Mouse (Mus musculus) stomach, embryonic 16.5 days (tissue): ENCODE results near the gene Igf1. TPM values are rescaled to one million over a fixed set of nuclear protein-coding genes. Genes with fewer than 3 reads are reported as not detected.

Experiments used
- ATAC-seq: fragments of 200-750 bp; cut with Nextera tagmentation; 2 replicates; pipeline ENCODE4 v1.8.0; 2017; ENCODE audit warnings: moderate number of reproducible peaks, moderate TSS enrichment; ENCODE audit not compliant: insufficient read depth, low FRiP score
- H3K27ac ChIP-seq: fragments of 300-500 bp; sonication (generic); 2 replicates; pipeline ENCODE4 v1.5.1; 2014; ENCODE audit warnings: low read length
- H3K27me3 ChIP-seq: fragments of 300-500 bp; sonication (generic); 2 replicates; pipeline ENCODE4 v1.6.1; 2014; ENCODE audit warnings: low read length, control low read depth, mixed read lengths; ENCODE audit not compliant: control insufficient read depth, insufficient read depth
- H3K36me3 ChIP-seq: fragments of 300-500 bp; sonication (generic); 2 replicates; pipeline ENCODE4 v1.6.1; 2014; ENCODE audit warnings: low read length; ENCODE audit not compliant: control insufficient read depth, insufficient read depth
- H3K4me1 ChIP-seq: fragments of 300-500 bp; sonication (generic); 2 replicates; pipeline ENCODE4 v1.6.1; 2014; ENCODE audit warnings: low read length, control low read depth, mixed read lengths; ENCODE audit not compliant: control insufficient read depth, insufficient read depth
- H3K4me2 ChIP-seq: fragments of 300-500 bp; sonication (generic); 2 replicates; pipeline ENCODE4 v1.6.1; 2014; ENCODE audit warnings: low read depth, low read length, mixed read lengths
- H3K4me3 ChIP-seq: fragments of 300-500 bp; sonication (generic); replicated peaks from 2 replicates; pipeline ENCODE4 v1.5.1; 2014; ENCODE audit warnings: mild to moderate bottlenecking, low read length
- H3K9ac ChIP-seq: fragments of 300-500 bp; sonication (generic); 2 replicates; pipeline ENCODE4 v1.6.1; 2014; ENCODE audit warnings: low read length
- H3K9me3 ChIP-seq: fragments of 300-500 bp; sonication (generic); replicated peaks from 2 replicates; pipeline ENCODE4 v1.6.1; 2016; ENCODE audit warnings: low read length, control low read depth; ENCODE audit not compliant: control insufficient read depth
- WGBS: fragments of 180-500 bp; shearing (Covaris S2); extraction: QIAGEN DNeasy Blood & Tissue Kit; methylation state at CpG from one replicate; pipeline ENCODE4 v1.1.7; 2014; 5-methylcytosine and 5-hydroxymethylcytosine counted together
- polyA plus RNA-seq: library from polyadenylated mRNA; unstranded; fragments of >200 nt; fragmentation: Nextera tagmentation; extraction: Ambion mirVana; gene quantifications from 2 replicates; pipeline ENCODE4 v1.2.1, GENCODE M21; 2015

Igf1 gene
- polyA plus RNA-seq, 1 experiment from 2014 or later: 145 TPM

GRCm38 (mm10) chr10:87857215-87857955 lies 680 bp upstream of the Igf1 start:
- 0 out of 2 replicates have a peak, but pooled peaks cover 6% of the 10 kb centered on the region for H3K9me3 ChIP-seq
- no peak for ATAC-seq
- peak overlapping the region; percentile 96 for H3K27ac ChIP-seq
- no peaks in the 10 kb centered on the region for H3K27me3 ChIP-seq
- H3K4me2 ChIP-seq: no peak overlapping the region
- WGBS: 45% methylated on average over 8 of the region's 8 CpGs
- H3K9ac ChIP-seq: no peak overlapping the region
- H3K4me3 ChIP-seq: no peak overlapping the region
- H3K4me1 ChIP-seq: peaks cover 23% of the 10 kb centered on the region
- H3K36me3 ChIP-seq: no peaks in the 10 kb centered on the region; the same call in 1 of the 2 replicates

GRCm38 (mm10) chr10:87858939-87859338 lies 874 bp downstream of the Igf1 start:
- ATAC-seq: peak; percentile 76
- peaks cover 23% of the 10 kb centered on the region for H3K4me1 ChIP-seq
- peak overlapping the region; percentile 52 for H3K4me2 ChIP-seq
- peak overlapping the region; percentile 71; the same call in 1 of the 2 replicates for H3K9ac ChIP-seq
- H3K27ac ChIP-seq: peak overlapping the region; percentile 96
- no peaks in the 10 kb centered on the region for H3K27me3 ChIP-seq
- no peaks in the 10 kb centered on the region; the same call in 1 of the 2 replicates for H3K36me3 ChIP-seq
- peak overlapping the region; percentile 58 for H3K4me3 ChIP-seq
- 0 out of 2 replicates have a peak, but pooled peaks cover 6% of the 10 kb centered on the region for H3K9me3 ChIP-seq
- WGBS: 17% methylated on average over 6 of the region's 6 CpGs

GRCm38 (mm10) chr10:87859453-87859852 lies 1.4 kb downstream of the Igf1 start:
- peak overlapping the region; percentile 52 for H3K4me2 ChIP-seq
- peak overlapping the region; percentile 96 for H3K27ac ChIP-seq
- no peaks in the 10 kb centered on the region; the same call in 1 of the 2 replicates for H3K36me3 ChIP-seq
- H3K4me1 ChIP-seq: peaks cover 23% of the 10 kb centered on the region
- no peak for ATAC-seq
- peak overlapping the region; percentile 71 for H3K9ac ChIP-seq
- peak overlapping the region; percentile 58 for H3K4me3 ChIP-seq
- 3% methylated on average over 10 of the region's 10 CpGs for WGBS
- no peaks in the 10 kb centered on the region for H3K27me3 ChIP-seq
- 0 out of 2 replicates have a peak, but pooled peaks cover 6% of the 10 kb centered on the region for H3K9me3 ChIP-seq

- Histone ChIP-seq H3K27me3 (no peaks in the 10 kb centered on the region), H3K9me3 (0 out of 2 replicates have a peak, but pooled peaks cover 6% of the 10 kb centered on the region), H3K36me3 (peaks cover 2% of the 10 kb centered on the region; the same call in 1 of the 2 replicates), H3K4me1 (peaks cover 23% of the 10 kb centered on the region), H3K27ac (peak overlapping the region; percentile 96), H3K4me2 (peak overlapping the region; percentile 52), H3K4me3 (peak overlapping the region; percentile 58), H3K9ac (peak overlapping the region; percentile 79)
- WGBS: 2% methylated on average over 30 of the region's 30 CpGs
- ATAC-seq: no peak
Measured at GRCm38 (mm10) chr10:87860181-87861103, 2.4 kb downstream of the Igf1 start.

- Histone ChIP-seq H3K27ac (peak overlapping the region; percentile 96), H3K36me3 (peaks cover 6% of the 10 kb centered on the region; the same call in 1 of the 2 replicates), H3K27me3 (no peaks in the 10 kb centered on the region), H3K9ac (peak overlapping the region; percentile 79), H3K4me3 (peak overlapping the region; percentile 58), H3K4me1 (peaks cover 23% of the 10 kb centered on the region), H3K4me2 (peak overlapping the region; percentile 52), H3K9me3 (0 out of 2 replicates have a peak, but pooled peaks cover 6% of the 10 kb centered on the region)
- 58% methylated on average over 6 of the region's 6 CpGs for WGBS
- no peak for ATAC-seq
Measured at GRCm38 (mm10) chr10:87861104-87861455, 3.0 kb downstream of the Igf1 start.

GRCm38 (mm10) chr10:87862899-87863298 lies 4.8 kb downstream of the Igf1 start:
- H3K4me2 ChIP-seq: no peak overlapping the region; the same call in 1 of the 2 replicates
- no peak overlapping the region for H3K4me3 ChIP-seq
- H3K36me3 ChIP-seq: peaks cover 6% of the 10 kb centered on the region; the same call in 1 of the 2 replicates
- ATAC-seq: no peak
- 0 out of 2 replicates have a peak, but pooled peaks cover 6% of the 10 kb centered on the region for H3K9me3 ChIP-seq
- H3K27me3 ChIP-seq: no peaks in the 10 kb centered on the region
- H3K27ac ChIP-seq: no peak overlapping the region
- no peak overlapping the region for H3K9ac ChIP-seq
- WGBS: 66% methylated on average over 7 of the region's 7 CpGs
- peaks cover 16% of the 10 kb centered on the region for H3K4me1 ChIP-seq

GRCm38 (mm10) chr10:87863326-87863725 lies 5.3 kb downstream of the Igf1 start:
- no peak overlapping the region for H3K4me2 ChIP-seq
- H3K27me3 ChIP-seq: no peaks in the 10 kb centered on the region
- peaks cover 6% of the 10 kb centered on the region; the same call in 1 of the 2 replicates for H3K36me3 ChIP-seq
- no peak overlapping the region for H3K4me3 ChIP-seq
- 0 out of 2 replicates have a peak, but pooled peaks cover 6% of the 10 kb centered on the region for H3K9me3 ChIP-seq
- no peak for ATAC-seq
- H3K4me1 ChIP-seq: peaks cover 11% of the 10 kb centered on the region
- no peak overlapping the region for H3K9ac ChIP-seq
- 67% methylated on average over 4 of the region's 4 CpGs for WGBS
- no peak overlapping the region for H3K27ac ChIP-seq

GRCm38 (mm10) chr10:87865712-87866111 lies 7.6 kb downstream of the Igf1 start:
- Histone ChIP-seq H3K4me3 (no peak overlapping the region), H3K27me3 (no peaks in the 10 kb centered on the region), H3K9me3 (0 out of 2 replicates have a peak, but pooled peaks cover 6% of the 10 kb centered on the region), H3K9ac (no peak overlapping the region), H3K4me2 (no peak overlapping the region), H3K4me1 (peaks cover 4% of the 10 kb centered on the region), H3K36me3 (peaks cover 9% of the 10 kb centered on the region; the same call in 1 of the 2 replicates), H3K27ac (no peak overlapping the region)
- 91% methylated on average over 9 of the region's 9 CpGs for WGBS
- ATAC-seq: no peak
